Mouse (Mus musculus): ENCODE results near the gene Trpc4ap. TPM values are rescaled to one million over a fixed set of nuclear protein-coding genes. Genes with fewer than 3 reads are reported as not detected.
A peak's percentile ranks its signal among the peaks of the same experiment; 100 is the strongest.
"Not testable (repeated sequence)": the region's sequence is repeated elsewhere in the genome, so short reads cannot be mapped to it uniquely, and the experiment has no call there.

Trpc4ap gene
- 179 and 181 TPM in 2 replicates for polyA plus RNA-seq (2016; fragmentation: Nextera tagmentation; extraction: Ambion mirVana)

GRCm38 (mm10) chr2:155691723-155692493 is at the start of gene Trpc4ap:
TSS of gene Trpc4ap (minus strand) at chr2:155692384.
- Histone ChIP-seq H3K4me2 (replicated peaks) (peak within 1 kb of the TSS; percentile 83), H3K27ac (replicated peaks) (peak within 1 kb of the TSS; percentile 92), H3K9me3 (no peaks in the 10 kb centered on the region), H3K36me3 (no peaks in the 10 kb centered on the region), H3K27me3 (no peaks in the 10 kb centered on the region), H3K4me3 (peak within 1 kb of the TSS; percentile 99), H3K4me1 (peaks cover 22% of the 10 kb centered on the region), H3K9ac (replicated peaks) (peak within 1 kb of the TSS; percentile 96)
- ATAC-seq (ENCODE audit: low FRiP score, low read depth) = peak; percentile 95
- WGBS = under 1% methylated on average over 71 of the region's 72 CpGs

- no peaks in the 10 kb centered on the region for H3K9me3 ChIP-seq
- H3K4me1 ChIP-seq = no peaks in the 10 kb centered on the region
- no peaks in the 10 kb centered on the region for H3K27me3 ChIP-seq
- no peak overlapping the region for H3K9ac ChIP-seq (replicated peaks)
- H3K4me3 ChIP-seq = no peak overlapping the region
- H3K27ac ChIP-seq (replicated peaks) = no peak overlapping the region
- ATAC-seq (ENCODE audit: low FRiP score, low read depth) = no peak
- no peaks in the 10 kb centered on the region for H3K36me3 ChIP-seq
- no peak overlapping the region for H3K4me2 ChIP-seq (replicated peaks)
- WGBS = 74% methylated on average over 9 of the region's 9 CpGs
These were observed 45.6 kb upstream of the Trpc4ap start for GRCm38 (mm10) chr2:155737803-155738202.

GRCm38 (mm10) chr2:155736936-155737335 is 44.8 kb upstream of the Trpc4ap start:
- Histone ChIP-seq H3K36me3 (no peaks in the 10 kb centered on the region), H3K27ac (replicated peaks) (no peak overlapping the region), H3K4me3 (no peak overlapping the region), H3K4me2 (replicated peaks) (no peak overlapping the region), H3K4me1 (no peaks in the 10 kb centered on the region), H3K9me3 (no peaks in the 10 kb centered on the region), H3K9ac (replicated peaks) (no peak overlapping the region), H3K27me3 (no peaks in the 10 kb centered on the region)
- no peak for ATAC-seq (ENCODE audit: low FRiP score, low read depth)
- whole genome bisulfite sequencing = 82% methylated on average over 6 of the region's 6 CpGs

GRCm38 (mm10) chr2:155735766-155736165 is 43.6 kb upstream of the Trpc4ap start, which contains the start of gene Gm17581:
TSS of gene Gm17581 (minus strand) at chr2:155735866.
- ATAC-seq (ENCODE audit: low FRiP score, low read depth); H3K9ac ChIP-seq (replicated peaks); H3K27ac ChIP-seq (replicated peaks); H3K4me3 ChIP-seq; H3K9me3 ChIP-seq; H3K4me1 ChIP-seq; H3K4me2 ChIP-seq (replicated peaks); H3K36me3 ChIP-seq; H3K27me3 ChIP-seq: not testable (repeated sequence)
- WGBS = 83% methylated on average over 5 of the region's 5 CpGs

- H3K36me3 ChIP-seq = no peaks in the 10 kb centered on the region
- no peaks in the 10 kb centered on the region; the same call in 1 of the 2 replicates for H3K27me3 ChIP-seq
- ATAC-seq (ENCODE audit: low FRiP score, low read depth) = no peak
- H3K27ac ChIP-seq (replicated peaks) = no peak overlapping the region
- no peak overlapping the region for H3K4me2 ChIP-seq (replicated peaks)
- H3K9me3 ChIP-seq = no peaks in the 10 kb centered on the region
- no peak overlapping the region for H3K9ac ChIP-seq (replicated peaks)
- H3K4me3 ChIP-seq = no peak overlapping the region
- no peaks in the 10 kb centered on the region for H3K4me1 ChIP-seq
- WGBS = 87% methylated on average over 5 of the region's 5 CpGs
These were observed 42.9 kb upstream of the Trpc4ap start for GRCm38 (mm10) chr2:155735080-155735479.

- peak; percentile 98 for ATAC-seq (ENCODE audit: low FRiP score, low read depth)
- Histone ChIP-seq H3K27ac (replicated peaks) (peak within 1 kb of the TSS; percentile 50), H3K36me3 (peaks cover 11% of the 10 kb centered on the region; the same call in 1 of the 2 replicates), H3K4me1 (peaks cover 12% of the 10 kb centered on the region), H3K27me3 (no peaks in the 10 kb centered on the region; the same call in 1 of the 2 replicates), H3K9ac (replicated peaks) (peak within 1 kb of the TSS; percentile 87), H3K4me3 (peak within 1 kb of the TSS; percentile 80), H3K4me2 (replicated peaks) (peak within 1 kb of the TSS; percentile 95), H3K9me3 (no peaks in the 10 kb centered on the region)
- under 1% methylated on average over 33 of the region's 33 CpGs for WGBS
These were observed 37.0 kb upstream of the Trpc4ap start, which contains the start of gene Edem2 for GRCm38 (mm10) chr2:155729158-155729645. TSS of gene Edem2 (minus strand) at chr2:155729475.

GRCm38 (mm10) chr2:155728742-155729141 is 36.6 kb upstream of the Trpc4ap start:
- WGBS = 6% methylated on average over 15 of the region's 15 CpGs
- no peak for ATAC-seq (ENCODE audit: low FRiP score, low read depth)
- H3K9me3 ChIP-seq = no peaks in the 10 kb centered on the region
- no peaks in the 10 kb centered on the region; the same call in 1 of the 2 replicates for H3K27me3 ChIP-seq
- H3K4me1 ChIP-seq = peaks cover 12% of the 10 kb centered on the region
- H3K27ac ChIP-seq (replicated peaks) = peak overlapping the region; percentile 50
- peaks cover 11% of the 10 kb centered on the region; the same call in 1 of the 2 replicates for H3K36me3 ChIP-seq
- peak overlapping the region; percentile 80 for H3K4me3 ChIP-seq
- peak overlapping the region; percentile 95 for H3K4me2 ChIP-seq (replicated peaks)
- peak overlapping the region; percentile 87 for H3K9ac ChIP-seq (replicated peaks)

GRCm38 (mm10) chr2:155727764-155728395 is 35.7 kb upstream of the Trpc4ap start:
- H3K36me3 ChIP-seq = peaks cover 16% of the 10 kb centered on the region; the same call in 1 of the 2 replicates
- no peak overlapping the region for H3K27ac ChIP-seq (replicated peaks)
- H3K9me3 ChIP-seq = no peaks in the 10 kb centered on the region
- no peak overlapping the region for H3K4me3 ChIP-seq
- H3K27me3 ChIP-seq = no peaks in the 10 kb centered on the region; the same call in 1 of the 2 replicates
- peaks cover 12% of the 10 kb centered on the region for H3K4me1 ChIP-seq
- H3K9ac ChIP-seq (replicated peaks) = no peak overlapping the region
- no peak for ATAC-seq (ENCODE audit: low FRiP score, low read depth)
- 83% methylated on average over 7 of the region's 7 CpGs for WGBS
- no peak overlapping the region for H3K4me2 ChIP-seq (replicated peaks)

- Histone ChIP-seq H3K27me3 (no peaks in the 10 kb centered on the region), H3K27ac (replicated peaks) (no peak overlapping the region), H3K9ac (replicated peaks) (no peak overlapping the region), H3K4me1 (peaks cover 12% of the 10 kb centered on the region), H3K36me3 (peaks cover 24% of the 10 kb centered on the region), H3K4me2 (replicated peaks) (no peak overlapping the region), H3K9me3 (no peaks in the 10 kb centered on the region), H3K4me3 (no peak overlapping the region)
- ATAC-seq (ENCODE audit: low FRiP score, low read depth) = no peak
- WGBS = 85% methylated on average over 7 of the region's 7 CpGs
These were observed 34.1 kb upstream of the Trpc4ap start for GRCm38 (mm10) chr2:155726302-155726701.

- Histone ChIP-seq H3K4me2 (replicated peaks) (no peak overlapping the region), H3K36me3 (peaks cover 38% of the 10 kb centered on the region), H3K9ac (replicated peaks) (no peak overlapping the region), H3K27ac (replicated peaks) (no peak overlapping the region), H3K4me3 (no peak overlapping the region), H3K27me3 (no peaks in the 10 kb centered on the region), H3K4me1 (peaks cover 12% of the 10 kb centered on the region), H3K9me3 (no peaks in the 10 kb centered on the region)
- 92% methylated on average over 6 of the region's 6 CpGs for WGBS
- ATAC-seq (ENCODE audit: low FRiP score, low read depth) = no peak
These were observed 32.3 kb upstream of the Trpc4ap start for GRCm38 (mm10) chr2:155724526-155724925.

- Histone ChIP-seq H3K27ac (replicated peaks) (no peak overlapping the region), H3K36me3 (peaks cover 43% of the 10 kb centered on the region), H3K9ac (replicated peaks) (no peak overlapping the region), H3K4me3 (no peak overlapping the region), H3K4me2 (replicated peaks) (no peak overlapping the region), H3K9me3 (no peaks in the 10 kb centered on the region), H3K27me3 (no peaks in the 10 kb centered on the region), H3K4me1 (peaks cover 12% of the 10 kb centered on the region)
- ATAC-seq (ENCODE audit: low FRiP score, low read depth) = no peak
- 91% methylated on average over 5 of the region's 5 CpGs for WGBS
These were observed 31.9 kb upstream of the Trpc4ap start for GRCm38 (mm10) chr2:155724036-155724435.

- Histone ChIP-seq H3K4me1 (no peaks in the 10 kb centered on the region), H3K27ac (replicated peaks) (no peak overlapping the region), H3K4me2 (replicated peaks) (no peak overlapping the region), H3K9me3 (no peaks in the 10 kb centered on the region), H3K27me3 (no peaks in the 10 kb centered on the region), H3K36me3 (peaks cover 61% of the 10 kb centered on the region), H3K4me3 (no peak overlapping the region), H3K9ac (replicated peaks) (no peak overlapping the region)
- ATAC-seq (ENCODE audit: low FRiP score, low read depth) = no peak
- 93% methylated on average over 5 of the region's 5 CpGs for WGBS
These were observed 28.4 kb upstream of the Trpc4ap start for GRCm38 (mm10) chr2:155720585-155720984.

All from midbrain, embryonic 12.5 days (tissue).